Mouse (Mus musculus): ENCODE results near the gene Dusp22. TPM values are rescaled to one million over a fixed set of nuclear protein-coding genes. Genes with fewer than 3 reads are reported as not detected.

Dusp22 gene
- total RNA-seq, 2 experiments from 2014 or later, result 24.9 to 32.8 TPM

DNA sequence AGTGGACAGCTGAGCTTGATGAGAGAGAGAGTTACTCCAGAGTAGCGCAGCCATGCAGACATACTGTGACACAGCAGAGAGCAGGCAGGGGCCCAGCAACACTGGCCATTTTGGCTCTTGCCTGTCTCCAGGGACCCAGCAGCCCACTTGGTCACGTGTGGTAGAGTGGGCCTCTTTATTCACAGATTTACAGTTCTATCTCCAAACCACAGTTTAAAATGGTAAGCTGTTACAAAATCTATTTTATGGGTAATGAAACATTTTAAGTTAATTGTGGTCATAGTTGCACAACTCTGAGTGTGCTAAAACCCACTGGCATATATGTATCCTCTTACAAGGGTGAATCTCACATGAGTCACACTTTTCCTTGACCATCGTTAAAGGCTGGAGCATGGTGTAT is 9.5 kb downstream of the Dusp22 start:
- DNase-seq, result no peak

DNA sequence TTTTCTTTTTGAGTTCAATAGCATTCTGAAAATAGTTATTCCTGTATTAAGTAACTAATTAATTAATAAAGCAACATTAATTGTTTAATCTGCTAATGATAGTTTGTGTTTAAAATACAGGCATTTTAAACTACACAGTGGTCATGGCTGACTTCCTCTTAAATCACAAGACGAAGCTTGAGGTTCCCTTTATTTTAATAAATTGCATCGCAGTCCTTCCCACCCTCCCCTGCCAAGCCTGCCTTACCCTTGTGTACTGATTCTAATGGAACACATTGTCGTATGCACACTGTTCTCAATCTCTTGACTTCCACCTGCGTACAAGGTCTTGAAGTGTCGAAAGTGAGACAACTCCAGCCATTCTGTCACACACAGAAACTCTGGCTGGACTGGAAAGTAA is 14.1 kb downstream of the Dusp22 start:
- DNase-seq, result no peak

DNA sequence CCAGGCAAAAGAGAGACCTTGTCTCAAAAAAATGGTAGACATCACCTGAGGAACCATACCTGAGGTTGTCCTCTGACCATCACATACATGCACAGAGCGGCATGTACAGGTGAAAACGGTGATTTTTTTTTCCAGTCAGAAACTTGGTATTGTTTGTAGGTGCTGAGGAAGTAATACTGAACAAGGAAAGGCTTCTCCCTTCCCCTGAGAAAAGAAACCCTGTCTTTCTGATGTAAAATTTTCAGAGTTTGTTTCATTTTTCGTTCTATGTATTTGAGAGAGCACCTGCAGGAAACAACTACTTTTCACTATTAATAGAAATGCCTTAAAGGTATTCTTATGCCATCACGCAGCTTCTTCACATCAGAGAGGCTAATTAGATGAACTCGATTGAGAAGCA is 19.0 kb downstream of the Dusp22 start:
- no peak for DNase-seq

DNA sequence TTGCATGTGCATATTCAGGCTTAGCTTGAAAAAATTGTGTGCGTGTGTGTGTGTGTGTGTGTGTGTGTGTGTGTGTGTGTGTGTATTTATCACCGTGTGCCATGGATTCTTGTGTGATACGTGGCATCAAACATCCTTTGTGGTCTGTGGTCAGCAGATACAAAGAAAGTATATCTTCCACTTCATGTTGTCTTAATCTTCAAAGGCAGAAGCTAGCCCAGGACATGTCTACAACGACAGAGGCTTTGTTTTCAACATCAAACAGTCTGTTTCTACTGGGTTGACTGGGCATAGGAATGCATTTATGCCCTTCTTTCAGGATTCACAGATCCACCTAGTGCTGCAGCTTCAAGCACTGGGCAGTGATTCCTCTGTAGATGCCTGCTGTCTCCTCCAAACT is 22.1 kb downstream of the Dusp22 start:
- DNase-seq, result no peak

- DNase-seq, result no peak
Measured at GRCm38 (mm10) chr13:30682328-30682727, 22.5 kb downstream of the Dusp22 start.

GRCm38 (mm10) chr13:30684614-30685122 is 24.9 kb downstream of the Dusp22 start:
- no peak for DNase-seq

DNA sequence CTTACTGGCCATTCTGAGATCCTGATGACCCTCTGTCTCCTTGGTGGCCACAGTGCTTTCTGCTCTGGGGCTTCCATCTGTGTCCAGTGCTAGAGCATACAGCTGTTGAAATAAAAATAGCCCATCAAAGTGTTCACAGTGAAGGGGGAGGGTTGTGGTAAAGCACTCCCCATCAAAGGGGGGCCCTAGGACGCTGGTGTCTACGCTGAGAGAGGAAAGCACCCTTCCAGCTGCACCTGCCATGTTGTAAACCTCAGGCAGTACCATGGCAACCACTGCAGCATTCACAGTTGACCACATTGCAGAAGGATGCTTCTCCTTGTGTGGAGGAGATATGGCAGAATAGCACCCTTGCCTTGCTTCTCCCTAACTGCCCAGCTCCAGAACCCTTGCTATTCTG is 26.2 kb downstream of the Dusp22 start:
- no peak for DNase-seq

- DNase-seq, result no peak
Measured at GRCm38 (mm10) chr13:30688035-30688616, 28.3 kb downstream of the Dusp22 start.

GRCm38 (mm10) chr13:30689475-30689874 is 29.7 kb downstream of the Dusp22 start:
- DNase-seq, result no peak

DNA sequence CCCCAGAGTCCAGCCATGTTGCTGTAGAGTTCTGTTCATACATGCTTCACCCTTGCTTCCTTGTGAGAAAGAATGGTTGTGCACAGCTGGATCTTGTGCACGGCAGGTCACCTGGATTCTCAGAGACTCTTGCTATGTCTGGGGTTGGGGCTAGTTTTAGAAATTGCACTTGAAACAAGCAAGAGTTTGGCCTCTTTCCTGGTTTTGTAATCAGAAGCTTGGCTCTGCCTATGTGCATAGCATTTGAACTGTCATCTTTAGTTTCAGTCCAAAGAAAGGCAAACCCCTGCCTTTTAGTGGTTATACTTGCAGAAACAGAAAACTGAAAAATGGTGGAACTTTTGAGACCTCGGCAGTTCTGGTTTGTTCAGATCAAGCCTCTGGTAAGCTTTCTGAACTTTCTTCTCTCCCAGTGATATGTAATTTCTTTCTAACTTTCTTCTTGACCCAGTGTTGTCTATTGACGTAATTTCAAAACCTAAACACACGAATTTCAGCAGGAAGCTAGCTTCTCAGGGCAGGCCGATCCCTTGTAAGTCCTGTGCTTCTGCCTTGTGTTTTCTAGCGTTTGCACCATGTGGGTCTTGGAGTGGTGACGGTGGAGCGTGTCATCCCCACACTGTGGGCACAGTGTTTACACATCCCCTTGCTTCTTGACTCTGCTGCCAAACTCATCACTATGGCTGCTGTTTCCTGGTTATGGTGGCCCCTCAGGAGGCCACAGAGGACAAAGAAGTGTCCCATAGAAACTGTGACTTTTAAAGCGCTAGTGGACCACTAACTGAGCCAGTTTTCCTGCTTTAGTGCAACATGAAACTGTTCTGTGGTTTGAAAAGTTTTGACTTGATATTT is 31.9 kb downstream of the Dusp22 start:
- DNase-seq, result no peak

GRCm38 (mm10) chr13:30692644-30693385 is 33.0 kb downstream of the Dusp22 start:
- DNase-seq, result no peak

- DNase-seq, result no peak
Measured at GRCm38 (mm10) chr13:30695232-30695631, 35.4 kb downstream of the Dusp22 start.

GRCm38 (mm10) chr13:30695890-30696289 is 36.1 kb downstream of the Dusp22 start:
- DNase-seq, result no peak

DNA sequence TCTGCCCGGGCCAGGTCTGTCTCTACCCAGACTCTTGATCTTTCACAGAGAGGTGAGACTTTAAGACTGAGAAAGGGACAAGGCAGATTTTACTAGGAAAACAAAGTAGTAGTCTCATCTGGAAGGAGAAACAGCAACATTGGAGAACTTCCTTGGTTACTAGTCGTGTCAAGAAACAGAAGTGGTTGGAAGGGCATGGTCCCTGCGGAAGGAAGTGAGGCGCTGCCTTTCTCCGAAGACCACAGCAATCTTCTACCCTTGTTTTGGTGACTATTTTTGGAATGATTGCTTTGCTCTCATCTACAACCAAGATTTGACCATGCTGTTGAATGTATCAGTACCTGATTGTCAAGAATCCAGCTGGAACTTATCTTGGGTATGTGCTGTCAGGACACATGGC is 38.1 kb downstream of the Dusp22 start:
- no peak for DNase-seq

- DNase-seq, result no peak
Measured at GRCm38 (mm10) chr13:30702695-30703094, 42.9 kb downstream of the Dusp22 start.

- no peak for DNase-seq
Measured at GRCm38 (mm10) chr13:30704246-30705095, 44.7 kb downstream of the Dusp22 start.

GRCm38 (mm10) chr13:30711066-30711465 is 51.3 kb downstream of the Dusp22 start:
- DNase-seq, result no peak

DNA sequence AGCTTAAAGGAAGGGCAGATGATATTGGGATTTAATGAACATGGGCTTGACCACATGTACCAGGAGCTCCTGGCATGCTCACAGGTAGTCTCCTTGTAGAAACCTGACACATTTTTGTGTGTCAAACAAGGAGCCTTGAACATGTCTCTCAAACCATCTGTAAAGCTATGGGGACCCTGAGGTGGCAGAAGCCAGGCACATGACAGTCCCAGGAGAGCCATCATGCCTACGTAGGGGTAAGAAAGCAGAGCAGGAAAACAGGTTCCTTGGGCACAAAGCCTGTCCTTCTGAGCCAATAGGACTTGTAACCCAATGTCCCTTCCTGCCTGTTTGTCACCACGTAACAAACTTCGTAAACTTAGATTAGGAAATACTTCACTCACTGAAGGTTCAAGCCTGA is 51.9 kb downstream of the Dusp22 start:
- no peak for DNase-seq

DNA sequence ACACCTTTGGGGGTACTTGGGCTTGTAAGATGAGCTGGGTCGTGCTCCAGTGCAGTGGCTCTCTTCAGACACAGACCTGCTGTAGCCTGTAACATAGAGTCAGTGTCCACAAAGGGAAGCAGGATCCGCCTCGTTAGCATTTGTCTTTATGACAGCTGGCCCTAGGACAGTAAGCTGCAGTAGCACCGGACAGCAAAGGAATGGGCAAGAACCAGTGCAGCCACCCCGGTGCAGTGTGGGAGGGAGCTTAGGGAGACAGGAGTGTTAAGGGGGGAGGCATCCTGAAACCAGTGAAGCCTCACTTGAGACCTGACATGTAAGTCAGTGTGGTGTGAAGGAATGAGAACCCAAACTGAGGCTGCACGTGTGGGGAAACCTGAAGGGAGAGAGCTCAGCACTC is 52.5 kb downstream of the Dusp22 start:
- no peak for DNase-seq

- no peak for DNase-seq
Measured at GRCm38 (mm10) chr13:30713621-30714020, 53.8 kb downstream of the Dusp22 start.

DNA sequence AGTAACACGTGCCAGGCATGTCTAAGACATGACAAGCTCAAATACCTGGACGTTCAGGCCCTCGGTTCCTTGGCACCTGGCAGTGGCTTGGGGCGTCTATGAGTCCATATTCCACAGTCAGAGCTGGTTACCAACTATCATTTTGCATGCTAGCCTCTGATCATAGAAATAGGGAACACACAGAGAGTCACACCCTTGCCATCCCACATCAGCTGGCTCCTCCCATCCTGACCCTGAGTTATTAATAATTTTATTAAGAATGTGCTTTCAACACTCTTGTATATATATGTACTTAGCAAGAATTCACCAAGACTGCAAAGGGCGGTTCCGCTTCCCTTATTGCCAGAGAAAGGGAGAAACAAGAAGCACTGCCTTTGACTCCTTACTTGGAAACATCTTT is 54.8 kb downstream of the Dusp22 start:
- DNase-seq, result no peak

DNA sequence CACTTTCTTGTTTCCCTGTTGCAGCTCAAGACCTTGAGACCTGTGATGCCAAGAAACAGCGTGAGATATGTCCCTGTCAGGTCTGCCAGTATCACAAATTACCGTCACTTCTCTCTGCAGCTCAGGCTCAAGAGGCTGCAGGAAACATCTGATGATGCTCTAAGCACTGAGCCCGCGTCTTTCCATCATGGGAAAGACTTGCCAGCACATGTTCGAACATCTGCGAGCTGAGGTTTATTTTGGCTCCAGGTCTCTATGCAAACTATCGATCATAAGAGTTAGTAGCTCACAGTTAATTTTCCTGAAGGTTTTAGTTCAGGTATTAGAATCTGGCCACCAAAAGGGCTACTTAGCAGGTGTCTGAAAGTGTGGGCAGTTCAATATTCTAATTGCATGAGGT is 55.3 kb downstream of the Dusp22 start:
- DNase-seq, result no peak
